Mouse (Mus musculus) embryo, embryonic 11 days (tissue): ENCODE measurements around the gene Ttc7.
"Not testable (repeated sequence)": the region's sequence is repeated elsewhere in the genome, so short reads cannot be mapped to it uniquely, and the experiment has no call there.

Experiments
- DNase-seq: peaks from one replicate; pipeline ENCODE4 v3.0.0-alpha.2; 2015

The Ttc7 gene

GRCm38 (mm10) chr17:87286481-87287143, 3.9 kb downstream of the Ttc7 start:
- no peak for DNase-seq

DNA sequence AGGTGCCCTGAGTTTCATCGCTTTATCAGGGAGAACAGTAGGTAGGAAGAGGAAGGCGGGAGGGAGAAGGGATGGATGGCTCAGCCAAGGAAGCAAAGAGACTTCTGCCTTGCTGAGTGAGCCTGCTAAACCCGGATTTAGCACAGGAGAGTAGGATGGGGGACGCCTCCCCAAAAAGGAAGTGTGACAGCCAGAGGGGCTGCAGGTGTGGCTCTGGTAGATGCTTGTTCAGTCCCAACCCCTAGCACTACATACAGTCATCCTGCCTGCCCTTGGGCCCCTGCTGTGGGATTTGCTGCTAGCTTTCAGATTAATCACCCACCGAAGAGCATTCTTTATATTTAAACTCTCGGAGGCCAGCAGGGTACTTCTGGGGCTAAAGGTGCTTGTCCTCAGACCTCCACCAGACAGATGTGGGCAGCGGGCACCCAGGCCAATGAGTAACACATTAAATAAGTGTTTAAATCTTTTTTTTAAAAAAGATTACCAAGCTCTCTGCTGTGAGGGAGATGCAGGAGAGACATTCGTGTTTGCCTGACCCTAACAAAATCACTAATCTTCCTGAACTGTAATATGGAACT, 4.6 kb downstream of the Ttc7 start:
- DNase-seq, result no peak

DNA sequence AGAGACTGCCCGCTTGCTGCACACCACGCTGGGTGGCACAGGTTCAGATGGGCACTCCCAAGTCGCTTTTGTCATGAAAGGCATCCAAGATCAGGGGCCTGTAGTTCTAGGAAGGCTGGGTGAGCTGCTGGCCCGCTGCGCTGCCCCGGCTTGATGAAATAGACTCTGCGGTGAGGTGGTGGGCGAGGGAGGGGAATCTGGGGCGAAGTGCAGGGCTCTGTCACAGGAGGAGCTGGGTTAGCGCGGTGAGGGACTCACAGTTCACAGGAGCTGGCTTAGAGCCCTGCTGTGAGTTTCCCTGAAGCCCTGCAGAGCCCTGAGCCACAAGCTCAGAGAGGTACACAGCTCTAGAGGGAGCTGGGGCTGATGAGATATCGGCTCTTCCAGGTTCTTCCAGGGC, 5.4 kb downstream of the Ttc7 start:
- no peak for DNase-seq

DNA sequence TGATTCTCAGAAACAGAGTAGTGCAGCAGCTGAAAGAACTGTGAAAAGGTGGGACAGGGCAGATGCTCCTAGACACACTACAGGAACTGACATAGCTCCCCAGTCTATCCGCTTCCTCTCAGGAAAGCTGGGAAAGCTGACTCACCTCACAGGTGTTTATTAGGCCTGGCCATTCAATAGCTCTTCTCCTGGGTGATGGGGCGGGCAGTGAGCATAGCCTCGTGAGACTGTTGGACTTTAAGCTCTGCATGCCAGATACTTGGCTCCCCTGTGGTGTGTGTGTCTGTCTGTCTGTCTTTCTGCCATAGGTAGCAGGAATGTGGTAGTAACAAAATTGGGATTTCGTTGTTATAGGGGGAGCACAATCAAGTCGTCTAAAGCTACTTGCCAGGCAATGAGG, 6.7 kb downstream of the Ttc7 start:
- no peak for DNase-seq

- no peak for DNase-seq
Measured at GRCm38 (mm10) chr17:87291037-87291436, 8.4 kb downstream of the Ttc7 start.

DNA sequence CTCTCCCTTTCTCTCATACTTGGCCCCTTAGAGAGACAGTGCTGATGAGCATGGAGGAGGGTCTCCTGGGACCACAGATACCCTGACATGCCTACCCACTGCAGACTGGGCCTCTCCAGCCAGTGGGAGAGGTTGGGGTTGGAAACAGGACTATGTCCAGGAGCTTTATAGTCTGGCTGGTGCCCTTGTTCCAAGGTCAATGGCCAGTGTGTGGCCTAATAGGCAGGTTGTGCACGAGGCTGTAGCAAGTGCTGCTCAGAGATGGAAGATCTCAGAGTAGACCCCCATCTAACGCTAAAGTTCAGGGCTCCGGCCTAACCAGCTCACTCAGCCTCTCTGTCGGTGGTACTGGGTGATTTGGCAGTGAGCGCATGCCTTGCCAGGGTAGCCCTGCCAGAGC, 9.1 kb downstream of the Ttc7 start:
- DNase-seq, result no peak

DNA sequence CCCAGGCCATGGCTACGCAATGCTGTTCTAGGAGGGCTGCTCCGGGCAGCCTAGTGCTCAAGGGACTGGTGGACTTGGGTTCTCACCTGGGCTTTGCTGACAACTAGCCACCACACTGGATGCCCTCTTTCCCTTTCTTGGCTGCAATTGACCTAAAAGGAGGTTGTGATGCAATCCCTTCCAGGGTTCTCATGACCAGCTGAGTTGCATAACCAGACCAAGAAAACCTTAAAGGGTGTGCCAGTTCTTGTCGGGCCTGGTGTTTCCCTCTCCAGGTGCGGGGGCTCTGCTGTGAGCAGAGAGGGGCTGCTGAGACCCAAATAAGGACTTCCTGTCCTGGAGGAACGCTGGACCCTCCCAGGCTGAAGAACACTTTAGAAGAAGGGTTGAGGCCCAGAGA, 10.4 kb downstream of the Ttc7 start:
- no peak for DNase-seq

- DNase-seq, result no peak
Measured at GRCm38 (mm10) chr17:87295738-87296137, 13.1 kb downstream of the Ttc7 start.

GRCm38 (mm10) chr17:87296701-87297100, 14.0 kb downstream of the Ttc7 start:
- DNase-seq, result not testable (repeated sequence)

- DNase-seq, result no peak
Measured at GRCm38 (mm10) chr17:87298944-87299343, 16.3 kb downstream of the Ttc7 start.

DNA sequence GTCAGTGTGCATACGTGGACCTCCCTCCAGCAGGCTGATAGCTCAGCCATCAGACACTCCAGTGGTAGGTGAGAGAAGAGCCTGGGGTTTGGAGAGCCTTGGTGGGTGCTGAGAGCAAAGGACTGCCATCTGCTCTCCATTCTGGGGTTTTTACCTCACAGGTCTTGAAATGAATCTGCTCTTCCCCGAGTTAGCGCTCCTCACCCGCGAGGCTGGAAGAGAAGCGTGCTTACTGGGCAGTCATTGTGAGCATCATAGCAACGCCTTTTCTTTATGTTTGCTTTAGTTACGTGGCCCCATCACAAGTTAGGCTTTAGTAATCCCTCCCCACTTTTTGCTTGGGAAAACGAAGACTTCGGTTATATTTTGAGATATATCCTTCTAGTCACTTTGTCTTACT, 17.7 kb downstream of the Ttc7 start:
- DNase-seq, result no peak

- not testable (repeated sequence) for DNase-seq
Measured at GRCm38 (mm10) chr17:87301607-87302006, 18.9 kb downstream of the Ttc7 start.

DNA sequence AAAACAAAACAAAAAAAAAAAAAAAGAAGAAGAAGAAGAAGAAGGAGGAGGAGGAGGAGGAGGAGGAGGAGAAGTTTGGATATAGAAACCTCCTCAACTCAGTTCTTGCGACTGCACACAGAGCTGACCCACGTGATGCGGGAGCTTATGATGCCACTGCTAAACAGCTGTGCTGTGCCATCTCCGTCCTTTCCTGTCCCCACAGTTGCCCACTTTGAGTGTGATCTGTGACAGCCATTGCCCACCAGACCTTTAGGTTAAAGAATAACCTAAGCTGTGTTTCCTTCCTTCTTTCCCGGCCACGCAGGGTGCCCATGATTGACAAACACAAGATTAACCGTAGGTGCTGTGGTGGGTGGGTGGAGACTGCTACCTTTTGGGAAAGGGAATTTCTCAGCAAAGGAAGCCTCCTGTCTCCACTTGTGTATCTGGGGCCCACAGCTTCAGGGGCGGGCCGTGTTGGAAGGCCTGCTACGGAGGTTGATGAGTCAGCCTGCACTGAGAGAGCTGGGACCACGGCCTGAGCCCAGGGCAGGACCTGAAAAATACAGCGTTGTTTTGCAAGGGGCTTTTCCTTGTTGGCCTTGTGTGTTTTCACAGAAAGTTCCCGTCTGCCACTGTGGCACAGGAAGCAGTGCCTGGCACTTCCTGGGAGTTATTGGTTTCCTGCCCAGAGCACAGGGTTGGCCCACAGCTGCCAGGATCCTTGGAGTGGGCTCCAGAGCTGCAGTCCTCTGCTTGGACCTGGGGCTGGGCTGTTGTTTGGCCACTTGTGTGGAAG, 19.5 kb downstream of the Ttc7 start:
- no peak for DNase-seq

GRCm38 (mm10) chr17:87304151-87304894, 21.6 kb downstream of the Ttc7 start:
- DNase-seq, result no peak

GRCm38 (mm10) chr17:87305065-87305464, 22.4 kb downstream of the Ttc7 start:
- no peak for DNase-seq

DNA sequence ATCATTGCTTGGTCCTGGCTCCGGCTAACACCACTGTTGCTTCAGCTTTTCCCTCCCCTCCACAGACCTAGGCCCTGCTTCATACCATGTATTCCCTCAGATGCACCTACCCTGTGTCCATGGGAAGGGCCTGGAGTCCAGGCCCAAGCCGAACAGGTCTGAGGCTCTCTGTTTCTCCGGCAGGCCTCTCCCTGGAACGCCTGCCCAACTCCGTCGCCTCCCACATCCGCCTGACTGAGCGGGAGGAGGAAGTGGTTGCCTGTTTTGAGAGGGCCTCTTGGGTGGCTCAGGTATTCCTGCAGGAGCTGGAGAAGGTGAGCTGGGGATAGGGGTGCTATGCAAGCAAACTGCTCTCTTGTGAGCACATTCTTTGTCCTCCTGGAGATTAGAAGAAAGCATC, 24.1 kb downstream of the Ttc7 start:
- DNase-seq, result no peak

DNA sequence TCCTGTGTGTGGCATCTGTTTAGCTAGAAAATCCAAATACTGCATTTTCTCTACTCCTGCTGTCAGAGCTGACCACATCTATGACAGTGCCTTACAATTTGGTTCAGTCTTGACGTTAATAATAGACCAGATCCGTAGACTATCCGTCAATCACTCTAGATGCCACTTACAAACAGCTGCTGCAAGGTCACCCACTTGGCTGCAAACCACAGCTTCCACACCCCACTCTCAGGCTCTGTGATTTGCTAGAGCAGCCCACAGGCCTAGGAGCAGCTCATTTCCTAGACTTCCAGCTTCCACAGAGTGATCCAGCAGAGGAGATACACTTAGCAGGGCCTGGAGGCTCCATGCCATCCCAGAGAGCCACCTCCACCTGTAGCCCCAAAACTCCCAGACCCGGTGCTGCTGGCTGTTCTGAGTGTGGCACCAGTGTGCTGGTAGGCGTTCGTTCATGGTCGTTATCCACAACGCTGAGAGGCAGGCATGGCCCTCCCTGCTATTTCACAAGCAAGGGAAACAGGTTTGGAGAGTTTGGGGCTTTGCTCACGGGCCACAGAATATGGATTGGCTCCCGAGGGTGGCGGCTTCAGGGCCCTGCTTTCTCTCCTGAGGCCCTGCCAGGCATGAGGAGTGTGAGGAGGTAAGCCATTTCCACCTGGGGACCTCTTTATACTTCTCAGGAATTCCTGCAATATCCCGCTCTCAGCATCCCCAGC, 26.5 kb downstream of the Ttc7 start:
- DNase-seq, result no peak

GRCm38 (mm10) chr17:87310497-87310896, 27.8 kb downstream of the Ttc7 start:
- DNase-seq, result no peak

GRCm38 (mm10) chr17:87312351-87312750, 29.7 kb downstream of the Ttc7 start:
- DNase-seq, result peak; percentile 34

DNA sequence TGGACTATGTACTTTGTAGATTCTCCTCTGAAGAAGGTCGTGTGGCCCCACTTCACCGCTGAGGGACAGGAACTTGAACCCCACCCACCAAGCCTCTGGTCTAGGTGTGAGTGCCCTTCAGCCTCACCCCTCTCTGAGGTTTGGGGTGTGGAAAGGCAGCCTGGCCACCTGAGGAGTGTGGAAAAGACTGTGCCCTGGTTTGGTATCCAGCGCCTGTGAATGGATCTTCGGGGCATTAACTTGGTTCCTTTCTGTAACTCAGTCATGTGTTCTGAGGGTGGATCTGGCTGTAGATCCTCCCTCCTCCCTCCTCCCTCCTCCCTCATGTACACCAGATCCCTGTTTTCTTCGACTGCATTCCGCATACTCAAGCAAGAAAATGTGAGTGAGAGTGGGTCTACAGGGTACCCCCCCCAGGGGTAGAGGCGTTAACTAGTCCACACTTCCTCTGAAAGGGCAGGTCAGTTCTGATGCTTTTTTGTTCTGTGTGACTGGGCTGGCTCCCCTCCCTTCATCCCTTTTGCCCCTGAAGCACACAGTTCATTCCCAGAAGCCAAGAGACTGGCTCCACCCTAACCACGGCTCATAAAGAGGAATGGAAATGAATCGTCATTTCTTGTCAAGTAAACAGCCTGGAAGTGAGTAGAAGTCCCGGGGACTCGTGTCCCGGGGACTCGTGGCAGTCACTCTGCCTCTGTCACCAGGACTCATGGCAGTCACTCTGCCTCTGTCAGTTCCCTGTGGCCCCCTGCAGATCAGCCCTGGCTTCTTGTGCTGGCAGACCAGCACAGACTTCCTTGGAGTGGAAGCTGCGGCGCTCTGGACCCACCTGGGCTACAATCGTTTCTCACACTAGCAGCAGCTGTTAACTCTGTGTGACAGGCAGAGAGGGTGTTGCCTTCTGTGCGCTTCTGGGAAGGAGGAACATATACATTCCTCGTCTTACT, 30.5 kb downstream of the Ttc7 start:
- DNase-seq, result no peak

DNA sequence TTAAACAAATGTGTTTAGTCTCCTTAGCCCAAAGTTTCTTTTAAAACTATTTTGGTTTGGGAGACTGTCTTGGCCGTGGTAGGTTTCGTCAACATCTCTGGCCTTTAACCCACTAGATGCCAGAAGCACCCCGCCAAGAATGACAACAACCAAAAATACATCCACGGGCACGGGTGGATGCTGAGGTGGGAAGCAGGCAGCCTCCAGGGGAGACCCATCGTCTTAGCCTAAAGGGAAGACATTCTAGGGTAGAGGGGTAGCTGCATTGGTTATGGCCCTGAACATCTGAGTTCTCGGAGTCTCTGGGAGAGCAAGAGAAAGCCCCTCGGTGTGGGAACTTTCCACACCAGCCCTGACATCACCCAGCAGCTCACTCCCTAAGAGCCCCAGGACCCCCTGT, 31.4 kb downstream of the Ttc7 start:
- DNase-seq, result no peak

DNA sequence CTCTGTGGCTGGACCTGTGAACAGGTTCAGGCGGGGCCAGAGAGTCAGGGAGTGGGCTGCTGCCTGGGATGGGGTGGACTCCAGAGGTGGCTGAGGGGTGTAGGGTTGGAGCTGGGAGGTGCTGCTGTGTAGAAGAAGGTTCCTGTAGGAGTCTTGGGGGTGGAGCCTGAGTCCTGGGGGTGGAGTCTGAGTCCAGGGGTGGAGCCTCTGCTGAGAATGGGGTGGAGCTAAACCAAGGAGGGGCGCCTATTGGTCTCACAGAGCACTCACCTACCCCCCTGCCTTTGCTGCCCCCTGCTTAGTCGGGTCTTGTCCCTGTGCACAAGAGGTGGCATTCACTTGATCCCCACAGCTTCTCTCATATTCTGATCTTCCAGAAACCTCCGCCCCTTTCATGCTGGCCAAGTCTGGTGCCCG, 31.9 kb downstream of the Ttc7 start:
- DNase-seq, result no peak
